Mouse (Mus musculus) central nervous system, embryonic 14 days (tissue): Measurements from ENCODE around the gene Bcas1. TPM values are rescaled to one million over a fixed set of nuclear protein-coding genes. Genes with fewer than 3 reads are reported as not detected.

Source experiments
- polyA plus RNA-seq: library from polyadenylated mRNA; depleted of rRNA; stranded (reverse); fragments of >200 nt; gene quantifications from 2 replicates; pipeline ENCODE4 v1.2.3, GENCODE M21; 2012; rRNA removed

The Bcas1 gene
- polyA plus RNA-seq: 5.2 and 8.2 TPM in 2 replicates

DNA sequence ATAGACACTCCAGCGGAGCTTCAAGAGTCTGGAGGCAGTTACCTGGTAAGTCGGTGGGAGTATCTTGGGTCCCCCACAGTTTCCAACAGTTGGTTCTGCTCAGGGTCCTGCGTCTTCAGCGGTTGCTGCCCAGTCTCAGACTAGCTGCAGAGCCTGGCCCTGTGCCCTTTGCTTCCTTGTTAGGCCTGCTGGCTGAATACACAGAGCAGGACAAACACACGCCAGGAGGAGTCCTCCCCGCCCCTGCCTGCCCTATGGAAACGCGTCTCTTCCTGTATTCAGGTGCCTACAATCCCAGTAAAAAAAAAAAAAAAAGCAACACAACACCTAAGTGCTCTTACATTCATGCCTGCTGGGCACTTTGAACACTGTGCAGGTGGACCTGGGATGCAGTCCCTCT lies at the start of gene Bcas1:
Bcas1 (minus strand) TSS at position 142 of the 400 bp plus-strand sequence.

Other genes with a start within 250 kb of the Bcas1 start
- gene Pfdn4, start 68.6 kb upstream of the Bcas1 start, polyA plus RNA-seq: 57.9 and 63.4 TPM in 2 replicates
- gene Cyp24a1, start 69.3 kb upstream of the Bcas1 start, polyA plus RNA-seq: 0.13 and 0.16 TPM in 2 replicates
- gene 4930470P17Rik, start 174.2 kb upstream of the Bcas1 start, polyA plus RNA-seq: not detected in 2 replicates